Mouse (Mus musculus) midbrain, embryonic 15.5 days (tissue): ENCODE measurements around the gene 1700001C02Rik. TPM values are rescaled to one million over a fixed set of nuclear protein-coding genes. Genes with fewer than 3 reads are reported as not detected.

Experiments used
- ATAC-seq: fragments of 200-750 bp; cut with Nextera tagmentation; replicated peaks from 2 replicates; pipeline ENCODE4 v1.8.0; 2017; ENCODE audit warnings: moderate TSS enrichment
- H3K27ac ChIP-seq: fragments of 300-500 bp; sonication (generic); 2 replicates; pipeline ENCODE4 v1.5.1; 2015; ENCODE audit warnings: mild to moderate bottlenecking, inconsistent platforms
- H3K27me3 ChIP-seq: fragments of 300-500 bp; sonication (generic); replicated peaks from 2 replicates; pipeline ENCODE4 v1.6.1; 2015; ENCODE audit warnings: inconsistent platforms
- H3K36me3 ChIP-seq: fragments of 300-500 bp; sonication (generic); replicated peaks from 2 replicates; pipeline ENCODE4 v1.6.1; 2015; ENCODE audit warnings: inconsistent platforms
- H3K4me1 ChIP-seq: fragments of 300-500 bp; sonication (generic); 2 replicates; pipeline ENCODE4 v1.6.1; 2015; ENCODE audit warnings: inconsistent platforms
- H3K4me2 ChIP-seq: fragments of 300-500 bp; sonication (generic); 2 replicates; pipeline ENCODE4 v1.6.1; 2015; ENCODE audit warnings: inconsistent platforms, mild to moderate bottlenecking, moderate library complexity
- H3K4me3 ChIP-seq: fragments of 300-500 bp; sonication (generic); 2 replicates; pipeline ENCODE4 v1.5.1; 2015; ENCODE audit warnings: mild to moderate bottlenecking, inconsistent platforms
- H3K9ac ChIP-seq: fragments of 300-500 bp; sonication (generic); 2 replicates; pipeline ENCODE4 v1.6.1; 2015; ENCODE audit warnings: mild to moderate bottlenecking, inconsistent platforms
- H3K9me3 ChIP-seq: fragments of 300-500 bp; sonication (generic); 2 replicates; pipeline ENCODE4 v1.6.1; 2016; ENCODE audit warnings: inconsistent platforms
- WGBS: fragments of 180-500 bp; shearing (Covaris S2); methylation state at CpG from one replicate; pipeline ENCODE4 v1.1.7; 2015; ENCODE audit warnings: mixed read lengths; 5-methylcytosine and 5-hydroxymethylcytosine counted together
- polyA plus RNA-seq: library from polyadenylated mRNA; unstranded; fragments of >200 nt; fragmentation: Nextera tagmentation; extraction: Ambion mirVana; gene quantifications from 2 replicates; pipeline ENCODE4 v1.2.1, GENCODE M21; 2015

1700001C02Rik gene
- polyA plus RNA-seq, 1 experiment from 2014 or later = 0.96 TPM

- no peak overlapping the region for H3K27ac ChIP-seq
- no peaks in the 10 kb centered on the region for H3K36me3 ChIP-seq
- H3K27me3 ChIP-seq = no peaks in the 10 kb centered on the region
- 50% methylated on average over 4 of the region's 4 CpGs for WGBS
- H3K4me2 ChIP-seq = no peak overlapping the region
- no peaks in the 10 kb centered on the region for H3K4me1 ChIP-seq
- H3K9me3 ChIP-seq = no peaks in the 10 kb centered on the region
- no peak for ATAC-seq
- H3K9ac ChIP-seq = no peak overlapping the region
- H3K4me3 ChIP-seq = no peak overlapping the region
These were observed 63.1 kb downstream of the 1700001C02Rik start for GRCm38 (mm10) chr5:30528906-30529305.

Other genes with a start within 250 kb of the 1700001C02Rik start
- gene Selenoi, start 233.5 kb upstream of the 1700001C02Rik start, polyA plus RNA-seq = 28.0 and 31.1 TPM in 2 replicates
- gene Drc1, start 184.7 kb upstream of the 1700001C02Rik start, polyA plus RNA-seq = 7.2 and 7.4 TPM in 2 replicates
- 4.0 TPM in 2 replicates for gene Otof, start 4.1 kb upstream of the 1700001C02Rik start, polyA plus RNA-seq
- not detected in 2 replicates for gene Cib4, start 79.8 kb downstream of the 1700001C02Rik start, polyA plus RNA-seq
- 6.7 and 7.4 TPM in 2 replicates for gene Kcnk3, start 122.1 kb downstream of the 1700001C02Rik start, polyA plus RNA-seq
- gene Slc35f6, start 181.9 kb downstream of the 1700001C02Rik start, polyA plus RNA-seq = 33.0 and 33.1 TPM in 2 replicates
- gene Cenpa, start 200.7 kb downstream of the 1700001C02Rik start, polyA plus RNA-seq = 39.4 and 45.3 TPM in 2 replicates
- 280 and 293 TPM in 2 replicates for gene Dpysl5, start 245.5 kb downstream of the 1700001C02Rik start, polyA plus RNA-seq